Mouse (Mus musculus): ENCODE data around the gene Atp2b2. TPM values are rescaled to one million over a fixed set of nuclear protein-coding genes. Genes with fewer than 3 reads are reported as not detected.

Atp2b2 gene
- polyA plus RNA-seq, 1 experiment from 2014 or later, result 0.35 TPM

- H3K36me3 ChIP-seq, result no peaks in the 10 kb centered on the region
Measured at GRCm38 (mm10) chr6:113861375-113861770, 181.0 kb downstream of the Atp2b2 start.

GRCm38 (mm10) chr6:113860735-113861374 lies 181.6 kb downstream of the Atp2b2 start:
- 54% methylated on average over 15 of the region's 15 CpGs for WGBS (ENCODE audit: insufficient replicate concordance)
- no peak overlapping the region for H3K9ac ChIP-seq
- no peak for ATAC-seq

More at GRCm38 (mm10) chr6:113861375-113861770, 181.0 kb downstream of the Atp2b2 start:
- H3K9ac ChIP-seq, result no peak overlapping the region
- H3K27ac ChIP-seq, result no peak overlapping the region
- H3K9me3 ChIP-seq (replicated peaks), result no peaks in the 10 kb centered on the region
- 54% methylated on average over 4 of the region's 4 CpGs for WGBS (ENCODE audit: insufficient replicate concordance)
- H3K27me3 ChIP-seq (replicated peaks), result no peaks in the 10 kb centered on the region
- no peak overlapping the region for H3K4me2 ChIP-seq
- no peaks in the 10 kb centered on the region for H3K4me1 ChIP-seq
- no peak overlapping the region for H3K4me3 ChIP-seq
- no peak for ATAC-seq

GRCm38 (mm10) chr6:113860023-113860734 lies 182.2 kb downstream of the Atp2b2 start:
- H3K4me1 ChIP-seq, result no peaks in the 10 kb centered on the region
- H3K36me3 ChIP-seq, result no peaks in the 10 kb centered on the region
- H3K9me3 ChIP-seq (replicated peaks), result no peaks in the 10 kb centered on the region
- 49% methylated on average over 9 of the region's 9 CpGs for WGBS (ENCODE audit: insufficient replicate concordance)
- H3K27me3 ChIP-seq (replicated peaks), result no peaks in the 10 kb centered on the region
- H3K9ac ChIP-seq, result no peak overlapping the region
- no peak overlapping the region for H3K27ac ChIP-seq
- H3K4me3 ChIP-seq, result no peak overlapping the region
- H3K4me2 ChIP-seq, result no peak overlapping the region
- no peak for ATAC-seq

More at GRCm38 (mm10) chr6:113860735-113861374, 181.6 kb downstream of the Atp2b2 start:
- H3K4me2 ChIP-seq, result no peak overlapping the region
- no peaks in the 10 kb centered on the region for H3K9me3 ChIP-seq (replicated peaks)
- no peak overlapping the region for H3K4me3 ChIP-seq
- no peaks in the 10 kb centered on the region for H3K4me1 ChIP-seq
- no peaks in the 10 kb centered on the region for H3K36me3 ChIP-seq
- no peak overlapping the region for H3K27ac ChIP-seq
- H3K27me3 ChIP-seq (replicated peaks), result no peaks in the 10 kb centered on the region

GRCm38 (mm10) chr6:113858317-113858716 lies 184.1 kb downstream of the Atp2b2 start:
- Histone ChIP-seq H3K27ac (no peak overlapping the region), H3K4me3 (no peak overlapping the region), H3K9me3 (replicated peaks) (no peaks in the 10 kb centered on the region), H3K4me1 (no peaks in the 10 kb centered on the region), H3K9ac (no peak overlapping the region), H3K36me3 (no peaks in the 10 kb centered on the region), H3K4me2 (no peak overlapping the region), H3K27me3 (replicated peaks) (no peaks in the 10 kb centered on the region)
- WGBS (ENCODE audit: insufficient replicate concordance), result 62% methylated on average over 9 of the region's 9 CpGs
- ATAC-seq, result no peak

GRCm38 (mm10) chr6:113857310-113857873 lies 185.0 kb downstream of the Atp2b2 start:
- no peak overlapping the region for H3K9ac ChIP-seq
- no peak overlapping the region for H3K4me3 ChIP-seq
- H3K4me2 ChIP-seq, result no peak overlapping the region
- no peak for ATAC-seq
- no peaks in the 10 kb centered on the region for H3K4me1 ChIP-seq
- WGBS (ENCODE audit: insufficient replicate concordance), result 53% methylated on average over 2 of the region's 2 CpGs
- no peaks in the 10 kb centered on the region for H3K27me3 ChIP-seq (replicated peaks)
- H3K9me3 ChIP-seq (replicated peaks), result no peaks in the 10 kb centered on the region
- H3K27ac ChIP-seq, result no peak overlapping the region
- H3K36me3 ChIP-seq, result no peaks in the 10 kb centered on the region

- no peak overlapping the region for H3K27ac ChIP-seq
- H3K9ac ChIP-seq, result no peak overlapping the region
- H3K4me2 ChIP-seq, result no peak overlapping the region
- 61% methylated on average over 15 of the region's 15 CpGs for WGBS (ENCODE audit: insufficient replicate concordance)
- no peaks in the 10 kb centered on the region for H3K9me3 ChIP-seq (replicated peaks)
- ATAC-seq, result no peak
- no peaks in the 10 kb centered on the region for H3K36me3 ChIP-seq
- no peaks in the 10 kb centered on the region for H3K4me1 ChIP-seq
- no peaks in the 10 kb centered on the region for H3K27me3 ChIP-seq (replicated peaks)
- no peak overlapping the region for H3K4me3 ChIP-seq
Measured at GRCm38 (mm10) chr6:113856790-113857189, 185.6 kb downstream of the Atp2b2 start.

- no peak overlapping the region for H3K9ac ChIP-seq
- ATAC-seq, result no peak
- no peaks in the 10 kb centered on the region for H3K9me3 ChIP-seq (replicated peaks)
- H3K4me2 ChIP-seq, result no peak overlapping the region
- H3K27me3 ChIP-seq (replicated peaks), result no peaks in the 10 kb centered on the region
- H3K27ac ChIP-seq, result no peak overlapping the region
- no peaks in the 10 kb centered on the region for H3K36me3 ChIP-seq
- H3K4me3 ChIP-seq, result no peak overlapping the region
- H3K4me1 ChIP-seq, result no peaks in the 10 kb centered on the region
- whole genome bisulfite sequencing (ENCODE audit: insufficient replicate concordance), result 75% methylated on average over 1 of the region's 1 CpGs
Measured at GRCm38 (mm10) chr6:113856095-113856646, 186.2 kb downstream of the Atp2b2 start.

- H3K36me3 ChIP-seq, result no peaks in the 10 kb centered on the region
- no peak for ATAC-seq
- no peak overlapping the region for H3K4me3 ChIP-seq
- H3K4me1 ChIP-seq, result no peaks in the 10 kb centered on the region
- H3K9ac ChIP-seq, result no peak overlapping the region
- no peak overlapping the region for H3K4me2 ChIP-seq
- no peaks in the 10 kb centered on the region for H3K27me3 ChIP-seq (replicated peaks)
- no peaks in the 10 kb centered on the region for H3K9me3 ChIP-seq (replicated peaks)
- no peak overlapping the region for H3K27ac ChIP-seq
Measured at GRCm38 (mm10) chr6:113855581-113855980, 186.8 kb downstream of the Atp2b2 start.

- 15% methylated on average over 3 of the region's 3 CpGs for WGBS (ENCODE audit: insufficient replicate concordance)
- Histone ChIP-seq H3K4me1 (no peaks in the 10 kb centered on the region), H3K27me3 (replicated peaks) (no peaks in the 10 kb centered on the region), H3K9me3 (replicated peaks) (no peaks in the 10 kb centered on the region), H3K9ac (no peak overlapping the region), H3K36me3 (no peaks in the 10 kb centered on the region), H3K27ac (no peak overlapping the region), H3K4me2 (no peak overlapping the region), H3K4me3 (no peak overlapping the region)
- ATAC-seq, result no peak
Measured at GRCm38 (mm10) chr6:113852318-113852717, 190.1 kb downstream of the Atp2b2 start.

GRCm38 (mm10) chr6:113849819-113850218 lies 192.6 kb downstream of the Atp2b2 start:
- no peak overlapping the region for H3K4me3 ChIP-seq
- no peaks in the 10 kb centered on the region for H3K36me3 ChIP-seq

GRCm38 (mm10) chr6:113848655-113849054 lies 193.8 kb downstream of the Atp2b2 start:
- Histone ChIP-seq H3K27me3 (replicated peaks) (no peaks in the 10 kb centered on the region), H3K4me2 (no peak overlapping the region), H3K4me3 (no peak overlapping the region), H3K27ac (no peak overlapping the region), H3K9ac (no peak overlapping the region), H3K9me3 (replicated peaks) (no peaks in the 10 kb centered on the region), H3K36me3 (no peaks in the 10 kb centered on the region), H3K4me1 (no peaks in the 10 kb centered on the region)
- WGBS (ENCODE audit: insufficient replicate concordance), result 50% methylated on average over 2 of the region's 2 CpGs
- no peak for ATAC-seq

More at GRCm38 (mm10) chr6:113849819-113850218, 192.6 kb downstream of the Atp2b2 start:
- H3K27ac ChIP-seq, result no peak overlapping the region
- no peaks in the 10 kb centered on the region for H3K27me3 ChIP-seq (replicated peaks)
- H3K9ac ChIP-seq, result no peak overlapping the region
- H3K4me2 ChIP-seq, result no peak overlapping the region
- ATAC-seq, result no peak
- H3K4me1 ChIP-seq, result no peaks in the 10 kb centered on the region
- H3K9me3 ChIP-seq (replicated peaks), result no peaks in the 10 kb centered on the region
- 42% methylated on average over 3 of the region's 3 CpGs for WGBS (ENCODE audit: insufficient replicate concordance)

GRCm38 (mm10) chr6:113847092-113847491 lies 195.3 kb downstream of the Atp2b2 start:
- H3K27me3 ChIP-seq (replicated peaks), result no peaks in the 10 kb centered on the region
- no peak overlapping the region for H3K9ac ChIP-seq
- no peaks in the 10 kb centered on the region for H3K9me3 ChIP-seq (replicated peaks)
- H3K36me3 ChIP-seq, result no peaks in the 10 kb centered on the region
- no peak overlapping the region for H3K4me2 ChIP-seq
- H3K4me3 ChIP-seq, result no peak overlapping the region
- 66% methylated on average over 2 of the region's 2 CpGs for WGBS (ENCODE audit: insufficient replicate concordance)
- H3K4me1 ChIP-seq, result no peaks in the 10 kb centered on the region
- H3K27ac ChIP-seq, result no peak overlapping the region
- no peak for ATAC-seq

Data from liver, embryonic 12.5 days (tissue).